Mouse (Mus musculus) ovary, postnatal 10 days (tissue): Measurements from ENCODE around the gene Dntt.

ENCODE experiments used
- DNase-seq: peaks from one replicate; pipeline ENCODE4 v3.0.0; 2022; ENCODE audit warnings: low spot score

Gene Dntt

GRCm38 (mm10) chr19:41011676-41012075, 17.4 kb upstream of the Dntt start:
- DNase-seq: no peak

GRCm38 (mm10) chr19:41013591-41013990, 15.5 kb upstream of the Dntt start:
- no peak for DNase-seq

- no peak for DNase-seq
These were observed 15.1 kb upstream of the Dntt start for GRCm38 (mm10) chr19:41014003-41014402.

GRCm38 (mm10) chr19:41015951-41016716, 12.9 kb upstream of the Dntt start:
- DNase-seq: no peak

DNA sequence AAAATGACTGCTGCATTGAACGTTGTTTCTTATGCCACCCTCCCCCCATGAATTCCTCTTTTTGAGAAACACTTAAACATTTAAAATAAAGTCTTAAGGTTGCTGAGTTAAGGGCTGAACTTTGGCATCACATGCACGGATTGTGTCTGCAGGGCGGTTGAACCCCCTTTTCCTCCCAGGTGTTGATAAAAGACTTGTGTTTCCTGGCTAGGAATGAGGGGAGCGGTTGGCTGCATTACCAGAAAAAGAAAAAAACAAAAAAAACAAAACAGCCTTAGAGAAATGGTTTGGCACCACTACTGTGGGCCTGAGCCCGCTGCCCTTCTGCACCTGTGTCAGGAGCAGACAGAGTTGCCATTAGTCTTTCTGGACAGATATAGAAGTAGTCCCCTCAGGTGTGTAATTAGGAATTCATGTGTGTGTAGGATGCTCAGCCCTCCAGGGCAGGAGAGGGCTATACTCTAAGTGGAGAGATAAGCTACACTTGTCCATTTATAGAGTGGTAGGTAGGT, 9.9 kb upstream of the Dntt start:
- no peak for DNase-seq

- DNase-seq: no peak
These were observed 8.5 kb upstream of the Dntt start for GRCm38 (mm10) chr19:41020537-41020936.

- DNase-seq: no peak
These were observed 6.8 kb upstream of the Dntt start for GRCm38 (mm10) chr19:41022244-41022643.

DNA sequence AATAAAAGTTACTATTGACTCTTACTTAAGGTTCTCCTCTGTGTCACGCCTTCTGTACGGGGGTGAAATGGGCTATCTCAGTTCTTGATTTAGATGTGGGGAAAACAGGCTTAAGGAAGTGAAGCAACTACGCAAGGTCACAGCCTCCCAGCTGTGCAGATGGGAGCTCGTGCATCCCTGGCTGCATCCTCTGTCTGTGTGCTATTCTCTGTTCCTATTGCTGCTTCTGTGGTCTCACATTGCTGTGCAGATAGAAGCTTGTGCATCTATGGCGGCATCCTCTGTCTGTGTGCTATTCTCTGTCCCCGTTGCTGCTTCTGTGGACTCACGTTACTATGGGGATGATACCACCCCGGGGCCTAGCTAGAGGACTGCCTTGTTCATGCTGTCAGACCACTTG, 2.5 kb upstream of the Dntt start:
- DNase-seq: no peak

DNA sequence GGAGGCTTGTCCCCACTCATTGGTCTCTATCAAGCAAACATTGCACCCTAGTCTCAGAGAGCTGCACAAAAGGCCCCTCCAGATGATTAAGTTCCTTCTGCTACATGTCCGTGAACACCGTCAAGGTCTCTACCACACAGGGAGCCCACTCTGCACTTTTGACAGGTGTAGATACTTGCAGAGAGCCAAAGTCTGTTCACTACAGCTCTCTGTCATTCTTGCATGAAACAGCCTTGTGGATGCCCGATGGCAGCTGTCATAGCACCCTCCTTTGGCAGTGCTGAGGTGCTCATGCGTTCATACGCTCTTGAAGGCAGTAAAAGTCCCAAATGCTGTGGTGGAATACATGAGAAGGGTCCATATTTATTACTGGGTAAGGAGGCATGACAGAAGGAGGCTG, 2.1 kb upstream of the Dntt start:
- DNase-seq: no peak

- no peak for DNase-seq
These were observed 1.5 kb upstream of the Dntt start for GRCm38 (mm10) chr19:41027601-41028000.

DNA sequence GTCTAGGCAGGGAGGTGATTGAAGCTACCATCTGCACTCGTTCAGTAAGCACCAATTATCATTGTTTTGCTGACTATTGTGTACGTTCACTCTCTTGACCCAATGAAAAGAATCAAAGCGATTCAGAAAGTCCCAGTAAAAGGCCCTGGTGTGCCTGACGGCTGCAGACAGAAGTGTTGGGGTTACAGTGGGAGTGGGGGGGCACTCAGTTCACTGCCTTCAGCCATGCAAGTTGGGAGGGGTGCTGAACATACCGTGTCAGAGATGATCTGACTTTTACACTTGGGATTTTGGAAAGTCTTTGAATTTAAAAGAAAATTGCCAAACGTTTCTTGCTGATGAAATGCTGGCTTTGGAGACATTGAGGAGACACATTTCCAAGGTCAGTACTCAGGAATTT, 1.1 kb downstream of the Dntt start:
- no peak for DNase-seq

DNA sequence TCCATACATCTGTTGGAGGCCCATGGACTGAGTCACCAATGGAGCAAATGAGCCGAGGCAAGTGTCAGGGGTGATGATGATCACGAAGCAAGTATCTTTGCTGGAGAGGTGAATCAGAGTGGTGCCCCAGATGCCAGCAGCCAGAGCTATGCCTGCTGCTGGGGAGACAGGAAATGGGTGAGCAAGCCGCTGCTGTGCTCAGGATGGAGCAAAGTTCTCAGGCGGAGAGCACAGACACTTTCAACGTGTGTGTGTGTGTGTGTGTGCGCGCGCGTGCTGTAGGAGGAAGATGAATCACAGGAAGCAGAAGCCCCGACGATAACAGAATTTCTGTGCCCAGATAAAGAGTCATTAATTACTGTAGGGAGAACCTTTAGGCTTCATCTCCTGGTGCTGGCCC, 1.9 kb downstream of the Dntt start:
- no peak for DNase-seq

GRCm38 (mm10) chr19:41031869-41032268, 2.8 kb downstream of the Dntt start:
- DNase-seq: no peak

- no peak for DNase-seq
These were observed 6.9 kb downstream of the Dntt start for GRCm38 (mm10) chr19:41035809-41036551.

DNA sequence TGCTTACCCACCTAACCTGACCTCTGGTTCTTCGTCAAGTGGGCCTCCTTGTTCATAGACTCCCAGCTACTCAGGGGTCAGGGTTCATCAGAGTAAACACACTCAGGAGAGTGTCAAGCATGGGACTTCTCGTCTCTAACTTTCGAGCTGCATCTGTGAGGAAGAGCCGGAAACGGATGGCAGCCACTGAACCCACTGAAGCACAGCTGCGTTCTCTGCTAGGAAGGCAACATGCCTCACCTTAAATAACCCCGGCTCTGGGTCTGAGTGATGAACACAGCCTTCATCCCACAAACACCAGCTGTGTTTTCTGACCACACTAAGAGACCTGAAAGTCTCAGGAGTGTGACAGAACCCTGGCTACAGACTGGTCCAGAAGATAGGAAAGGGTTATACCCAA, 10.0 kb downstream of the Dntt start:
- no peak for DNase-seq

GRCm38 (mm10) chr19:41045091-41045770, 16.2 kb downstream of the Dntt start:
- no peak for DNase-seq

DNA sequence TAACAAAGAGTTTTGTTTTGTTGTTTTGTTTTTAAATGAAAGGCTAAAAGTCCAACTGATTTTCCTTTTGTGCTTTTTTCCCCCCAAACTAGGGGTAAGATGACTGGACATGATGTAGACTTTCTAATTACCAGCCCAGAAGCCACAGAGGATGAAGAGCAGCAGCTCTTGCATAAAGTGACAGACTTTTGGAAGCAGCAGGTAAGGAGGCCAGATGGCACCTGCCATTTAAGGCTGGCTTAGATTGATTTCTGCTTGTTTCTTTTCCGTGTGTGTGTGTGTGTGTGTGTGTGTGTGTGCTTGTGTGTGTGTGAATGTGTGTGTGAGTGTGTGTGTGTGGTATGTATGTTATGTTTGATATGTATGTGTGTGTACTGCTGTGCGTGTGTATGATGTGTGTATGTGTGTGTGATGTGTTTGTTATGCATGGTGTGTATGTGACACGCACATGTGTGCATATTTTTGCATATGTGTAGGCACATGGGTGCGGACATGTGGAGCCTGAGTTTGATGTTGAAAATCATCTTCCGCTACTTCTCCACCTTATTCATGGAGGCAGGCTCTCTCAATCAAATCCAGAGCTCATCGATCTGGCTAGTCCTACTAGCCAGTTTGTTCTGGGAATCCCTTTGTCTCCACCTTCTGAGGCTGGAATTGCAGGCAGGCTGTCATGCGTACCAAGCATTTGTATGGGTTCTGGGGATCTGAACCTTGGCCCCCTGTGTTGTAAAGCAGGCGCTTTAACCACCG, 18.5 kb downstream of the Dntt start:
- DNase-seq: no peak

- no peak for DNase-seq
These were observed 19.1 kb downstream of the Dntt start for GRCm38 (mm10) chr19:41048187-41048559.

DNA sequence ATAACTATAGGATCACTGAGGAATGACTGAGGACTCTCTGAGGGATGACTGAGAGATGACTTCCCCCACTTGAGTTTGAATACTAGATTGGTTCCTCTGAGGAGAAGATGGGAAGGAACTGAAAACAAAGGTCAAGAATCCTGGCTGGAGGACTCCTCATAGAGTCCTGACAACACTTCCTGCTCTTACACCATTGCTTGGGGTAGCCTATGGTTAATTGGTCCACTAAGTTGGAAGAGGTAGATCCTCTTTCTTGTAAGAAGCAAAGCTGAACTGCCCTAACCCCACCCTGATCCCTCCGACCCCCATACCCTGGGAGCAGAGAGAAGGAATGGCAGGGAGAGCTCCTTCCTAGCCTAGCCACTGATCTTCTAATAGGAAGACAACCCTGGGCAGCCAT, 22.6 kb downstream of the Dntt start:
- no peak for DNase-seq

- no peak for DNase-seq
These were observed 23.2 kb downstream of the Dntt start for GRCm38 (mm10) chr19:41052247-41052646.

DNA sequence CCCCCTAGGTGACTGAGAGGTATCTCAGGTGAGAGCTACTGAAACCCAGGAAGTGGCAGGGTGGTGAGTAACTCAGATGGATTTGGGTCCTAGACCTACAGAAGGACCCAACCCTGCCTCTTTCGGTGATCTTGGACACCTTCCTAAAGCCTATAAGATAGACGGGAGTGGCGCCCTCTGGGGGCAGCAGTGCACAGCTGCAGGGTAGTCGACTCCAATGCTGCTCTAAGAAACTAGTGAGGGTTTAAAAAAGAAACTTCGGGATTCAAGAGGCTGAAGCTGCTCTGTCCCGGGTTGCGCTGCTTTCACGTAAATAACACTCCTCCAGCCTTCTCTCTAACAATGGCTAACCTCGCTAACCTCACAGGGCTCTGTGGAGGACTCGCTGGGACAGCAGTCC, 24.5 kb downstream of the Dntt start:
- DNase-seq: no peak

DNA sequence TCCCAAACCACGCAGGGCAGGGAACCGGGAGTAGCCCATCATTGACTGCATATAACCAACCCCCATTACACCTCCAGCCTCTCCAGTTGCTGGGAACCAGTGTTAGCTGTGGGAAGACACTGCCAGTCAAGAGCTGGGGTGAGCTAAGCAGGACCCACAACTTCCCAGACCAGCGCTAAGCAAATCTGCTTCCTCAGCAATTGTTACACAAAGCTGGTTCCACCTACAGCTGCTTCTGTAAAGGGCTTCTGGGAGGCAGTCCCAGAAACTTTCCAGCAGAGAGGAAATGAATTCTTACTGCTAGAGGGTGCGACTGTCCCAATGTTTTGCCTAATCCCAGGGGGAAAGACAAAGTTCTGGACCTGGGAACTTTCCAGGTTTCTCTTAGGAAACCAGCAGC, 25.6 kb downstream of the Dntt start:
- DNase-seq: no peak
